Mouse (Mus musculus): Measurements from ENCODE around the gene Anxa8.

DNA sequence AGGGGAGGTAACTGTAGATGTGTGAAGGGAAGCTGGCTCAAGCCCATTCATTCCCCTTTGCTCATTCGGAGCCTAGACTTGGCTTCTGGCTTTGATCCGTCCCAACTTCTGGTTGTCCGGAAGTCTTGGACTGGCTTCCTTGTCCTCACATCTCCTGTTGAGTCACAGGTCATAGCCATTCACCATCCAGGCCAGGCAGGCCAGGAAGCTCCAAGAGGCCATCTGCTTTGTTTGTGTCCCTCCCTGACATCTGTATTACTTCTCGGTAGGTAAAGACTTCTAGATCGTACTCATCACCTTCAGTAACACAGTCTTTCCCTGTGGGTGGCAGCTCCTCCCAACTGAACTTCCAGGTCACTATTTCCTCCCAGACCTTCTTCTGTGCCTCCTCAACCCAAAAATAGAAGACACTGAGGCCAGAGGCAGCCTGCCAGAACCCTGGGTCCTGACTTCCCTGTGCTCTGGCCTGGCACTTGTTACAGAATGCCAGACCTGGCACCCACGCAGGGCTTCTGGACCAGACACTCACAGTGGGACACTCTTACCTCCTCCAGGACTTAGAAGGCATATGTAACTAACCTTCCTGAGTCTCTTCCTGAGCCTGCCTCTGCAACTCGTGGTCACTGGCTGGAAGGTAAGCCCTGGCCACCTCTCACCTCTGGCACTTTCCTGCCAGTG lies 33.4 kb downstream of the Anxa8 start:
- no peak for TF ChIP-seq CTCF (IDR thresholded peaks at IDR 0.05; ENCODE audit: borderline replicate concordance, control insufficient read depth, extremely low read depth, insufficient read depth, low read length, poor library complexity)
- no peak for TF ChIP-seq POLR2A (IDR thresholded peaks at IDR 0.05; ENCODE audit: control insufficient read depth, extremely low read depth, insufficient read depth, low read length, poor library complexity)
